Mouse (Mus musculus): ENCODE measurements around the gene Mical1. TPM values are rescaled to one million over a fixed set of nuclear protein-coding genes. Genes with fewer than 3 reads are reported as not detected.

The Mical1 gene
- polyA plus RNA-seq, 1 experiment from 2014 or later, result 38.9 TPM

GRCm38 (mm10) chr10:41459990-41460389 lies 16.1 kb upstream of the Mical1 start:
- 65% methylated on average over 4 of the region's 4 CpGs for WGBS
- no peak for ATAC-seq (ENCODE audit: insufficient number of reproducible peaks, low FRiP score)
- Histone ChIP-seq H3K4me2 (no peak overlapping the region), H3K27me3 (replicated peaks) (no peaks in the 10 kb centered on the region), H3K4me1 (replicated peaks) (peaks cover 22% of the 10 kb centered on the region), H3K4me3 (no peak overlapping the region), H3K36me3 (peaks cover 46% of the 10 kb centered on the region), H3K27ac (ENCODE audit: poor library complexity, severe bottlenecking) (no peak overlapping the region), H3K9ac (no peak overlapping the region), H3K9me3 (replicated peaks) (no peaks in the 10 kb centered on the region)

GRCm38 (mm10) chr10:41460501-41460900 lies 15.6 kb upstream of the Mical1 start:
- H3K9ac ChIP-seq, result no peak overlapping the region
- 12% methylated on average over 2 of the region's 2 CpGs for whole genome bisulfite sequencing
- H3K4me1 ChIP-seq (replicated peaks), result peaks cover 22% of the 10 kb centered on the region
- peaks cover 44% of the 10 kb centered on the region for H3K36me3 ChIP-seq
- H3K27ac ChIP-seq (ENCODE audit: poor library complexity, severe bottlenecking), result no peak overlapping the region
- no peak for ATAC-seq (ENCODE audit: insufficient number of reproducible peaks, low FRiP score)
- H3K4me2 ChIP-seq, result no peak overlapping the region
- H3K27me3 ChIP-seq (replicated peaks), result no peaks in the 10 kb centered on the region
- H3K4me3 ChIP-seq, result no peak overlapping the region
- H3K9me3 ChIP-seq (replicated peaks), result no peaks in the 10 kb centered on the region

GRCm38 (mm10) chr10:41461057-41461722 lies 14.9 kb upstream of the Mical1 start:
- WGBS, result 76% methylated on average over 3 of the region's 3 CpGs
- H3K36me3 ChIP-seq, result peaks cover 45% of the 10 kb centered on the region
- H3K4me3 ChIP-seq, result no peak overlapping the region
- no peaks in the 10 kb centered on the region for H3K27me3 ChIP-seq (replicated peaks)
- H3K4me2 ChIP-seq, result no peak overlapping the region
- no peak for ATAC-seq (ENCODE audit: insufficient number of reproducible peaks, low FRiP score)
- peaks cover 19% of the 10 kb centered on the region for H3K4me1 ChIP-seq (replicated peaks)
- H3K27ac ChIP-seq (ENCODE audit: poor library complexity, severe bottlenecking), result no peak overlapping the region
- no peak overlapping the region for H3K9ac ChIP-seq
- H3K9me3 ChIP-seq (replicated peaks), result no peaks in the 10 kb centered on the region

GRCm38 (mm10) chr10:41464401-41464955 lies 11.6 kb upstream of the Mical1 start:
- no peak overlapping the region for H3K4me2 ChIP-seq
- peaks cover 12% of the 10 kb centered on the region for H3K4me1 ChIP-seq (replicated peaks)
- peaks cover 33% of the 10 kb centered on the region for H3K36me3 ChIP-seq
- H3K4me3 ChIP-seq, result no peak overlapping the region
- no peaks in the 10 kb centered on the region for H3K27me3 ChIP-seq (replicated peaks)
- no peak for ATAC-seq (ENCODE audit: insufficient number of reproducible peaks, low FRiP score)
- H3K27ac ChIP-seq (ENCODE audit: poor library complexity, severe bottlenecking), result no peak overlapping the region
- WGBS, result 56% methylated on average over 15 of the region's 15 CpGs
- H3K9ac ChIP-seq, result no peak overlapping the region
- H3K9me3 ChIP-seq (replicated peaks), result no peaks in the 10 kb centered on the region

GRCm38 (mm10) chr10:41467325-41467724 lies 8.8 kb upstream of the Mical1 start:
- Histone ChIP-seq H3K4me2 (no peak overlapping the region), H3K27me3 (replicated peaks) (no peaks in the 10 kb centered on the region), H3K36me3 (peaks cover 26% of the 10 kb centered on the region), H3K4me3 (no peak overlapping the region), H3K27ac (ENCODE audit: poor library complexity, severe bottlenecking) (no peak overlapping the region), H3K9me3 (replicated peaks) (no peaks in the 10 kb centered on the region), H3K9ac (no peak overlapping the region), H3K4me1 (replicated peaks) (peaks cover 2% of the 10 kb centered on the region; the same call in 1 of the 2 replicates)
- no peak for ATAC-seq (ENCODE audit: insufficient number of reproducible peaks, low FRiP score)
- 49% methylated on average over 6 of the region's 6 CpGs for WGBS

- Histone ChIP-seq H3K27ac (ENCODE audit: poor library complexity, severe bottlenecking) (no peak overlapping the region), H3K4me1 (replicated peaks) (peaks cover 34% of the 10 kb centered on the region), H3K9ac (no peak overlapping the region), H3K4me2 (no peak overlapping the region), H3K27me3 (replicated peaks) (no peaks in the 10 kb centered on the region), H3K4me3 (no peak overlapping the region), H3K36me3 (0 out of 2 replicates have a peak, but pooled peaks cover 12% of the 10 kb centered on the region), H3K9me3 (replicated peaks) (no peaks in the 10 kb centered on the region)
- ATAC-seq (ENCODE audit: insufficient number of reproducible peaks, low FRiP score), result no peak
- WGBS, result 76% methylated on average over 3 of the region's 3 CpGs
Measured at GRCm38 (mm10) chr10:41470693-41471092, 5.4 kb upstream of the Mical1 start.

- Histone ChIP-seq H3K4me3 (no peak overlapping the region), H3K27me3 (replicated peaks) (no peaks in the 10 kb centered on the region), H3K4me1 (replicated peaks) (peaks cover 47% of the 10 kb centered on the region), H3K4me2 (no peak overlapping the region), H3K9me3 (replicated peaks) (no peaks in the 10 kb centered on the region), H3K27ac (ENCODE audit: poor library complexity, severe bottlenecking) (no peak overlapping the region), H3K36me3 (0 out of 2 replicates have a peak, but pooled peaks cover under 1% of the 10 kb centered on the region), H3K9ac (no peak overlapping the region)
- no peak for ATAC-seq (ENCODE audit: insufficient number of reproducible peaks, low FRiP score)
Measured at GRCm38 (mm10) chr10:41472534-41472933, 3.6 kb upstream of the Mical1 start.

- H3K4me1 ChIP-seq (replicated peaks), result peaks cover 52% of the 10 kb centered on the region
- WGBS, result 77% methylated on average over 5 of the region's 5 CpGs
- H3K36me3 ChIP-seq, result peaks cover 1% of the 10 kb centered on the region; the same call in 1 of the 2 replicates
- H3K9ac ChIP-seq, result no peak overlapping the region
- peak overlapping the region; percentile 82; the same call in 1 of the 2 replicates for H3K27ac ChIP-seq (ENCODE audit: poor library complexity, severe bottlenecking)
- no peaks in the 10 kb centered on the region for H3K27me3 ChIP-seq (replicated peaks)
- ATAC-seq (ENCODE audit: insufficient number of reproducible peaks, low FRiP score), result no peak
- H3K9me3 ChIP-seq (replicated peaks), result no peaks in the 10 kb centered on the region
- no peak overlapping the region for H3K4me2 ChIP-seq
- H3K4me3 ChIP-seq, result no peak overlapping the region
Measured at GRCm38 (mm10) chr10:41472962-41473481, 3.1 kb upstream of the Mical1 start.

GRCm38 (mm10) chr10:41473782-41474468 lies 2.2 kb upstream of the Mical1 start:
- no peak for ATAC-seq (ENCODE audit: insufficient number of reproducible peaks, low FRiP score)
- Histone ChIP-seq H3K4me1 (replicated peaks) (peaks cover 58% of the 10 kb centered on the region), H3K27ac (ENCODE audit: poor library complexity, severe bottlenecking) (peak overlapping the region; percentile 82)

GRCm38 (mm10) chr10:41474981-41475391 lies 1.1 kb upstream of the Mical1 start:
- peak overlapping the region; percentile 91 for H3K27ac ChIP-seq (ENCODE audit: poor library complexity, severe bottlenecking)
- H3K9me3 ChIP-seq (replicated peaks), result no peaks in the 10 kb centered on the region
- H3K27me3 ChIP-seq (replicated peaks), result no peaks in the 10 kb centered on the region
- peak overlapping the region; percentile 37; the same call in 1 of the 2 replicates for H3K9ac ChIP-seq
- WGBS, result 38% methylated on average over 1 of the region's 1 CpGs
- no peak for ATAC-seq (ENCODE audit: insufficient number of reproducible peaks, low FRiP score)
- H3K36me3 ChIP-seq, result peaks cover 21% of the 10 kb centered on the region
- H3K4me1 ChIP-seq (replicated peaks), result peaks cover 61% of the 10 kb centered on the region
- H3K4me3 ChIP-seq, result no peak overlapping the region
- 0 out of 2 replicates have a peak overlapping the region, but pooled peaks have one; percentile 5 for H3K4me2 ChIP-seq

More at GRCm38 (mm10) chr10:41473782-41474468, 2.2 kb upstream of the Mical1 start:
- Histone ChIP-seq H3K4me3 (no peak overlapping the region), H3K9me3 (replicated peaks) (no peaks in the 10 kb centered on the region), H3K4me2 (no peak overlapping the region; the same call in 1 of the 2 replicates), H3K9ac (no peak overlapping the region), H3K36me3 (peaks cover 10% of the 10 kb centered on the region), H3K27me3 (replicated peaks) (no peaks in the 10 kb centered on the region)
- 28% methylated on average over 6 of the region's 6 CpGs for WGBS

- Histone ChIP-seq H3K9me3 (replicated peaks) (no peaks in the 10 kb centered on the region), H3K4me2 (peak overlapping the region; percentile 95), H3K27me3 (replicated peaks) (no peaks in the 10 kb centered on the region), H3K9ac (peak overlapping the region; percentile 79), H3K4me1 (replicated peaks) (peaks cover 80% of the 10 kb centered on the region), H3K27ac (ENCODE audit: poor library complexity, severe bottlenecking) (peak overlapping the region; percentile 90), H3K4me3 (peak overlapping the region; percentile 73), H3K36me3 (peaks cover 36% of the 10 kb centered on the region)
- no peak for ATAC-seq (ENCODE audit: insufficient number of reproducible peaks, low FRiP score)
- WGBS, result 0% methylated on average over 9 of the region's 9 CpGs
Measured at GRCm38 (mm10) chr10:41477018-41477277, 834 bp downstream of the Mical1 start.
